Mouse (Mus musculus) myocyte (in vitro differentiated cells): Measurements from ENCODE around the gene Smo. TPM values are rescaled to one million over a fixed set of nuclear protein-coding genes. Genes with fewer than 3 reads are reported as not detected.

Source experiments
- H3K27me3 ChIP-seq: one replicate; pipeline ENCODE4 v1.6.1; 2011; ENCODE audit not compliant: control insufficient read depth, insufficient read depth, insufficient read length
- H3K36me3 ChIP-seq: one replicate; pipeline ENCODE4 v1.6.1; 2011; ENCODE audit not compliant: control insufficient read depth, insufficient read depth
- H3K4me2 ChIP-seq: one replicate; pipeline ENCODE4 v1.6.1; 2011; ENCODE audit warnings: low read depth, control low read depth
- H3K4me3 ChIP-seq: one replicate; pipeline ENCODE4 v1.5.1; 2011; ENCODE audit warnings: mild to moderate bottlenecking, control low read depth, moderate library complexity
- H3K79me2 ChIP-seq: one replicate; pipeline ENCODE4 v1.6.1; 2011; ENCODE audit not compliant: control insufficient read depth, insufficient read depth
- H3ac ChIP-seq: one replicate; pipeline ENCODE4 v1.6.1; 2011; ENCODE audit not compliant: control insufficient read depth, insufficient read length
- CEBPB ChIP-seq: IDR thresholded peaks from 2 replicates; pipeline ENCODE4 v1.6.1; 2011; ENCODE audit warnings: mild to moderate bottlenecking, moderate library complexity; ENCODE audit not compliant: poor library complexity, insufficient read depth, severe bottlenecking
- E2F4 ChIP-seq: IDR thresholded peaks from one replicate; pipeline ENCODE4 v1.6.1; 2011; ENCODE audit warnings: mild to moderate bottlenecking, control low read depth, moderate library complexity; ENCODE audit not compliant: insufficient read depth
- MAX ChIP-seq: IDR thresholded peaks from one replicate; pipeline ENCODE4 v1.6.1; 2011; ENCODE audit warnings: low read depth, mild to moderate bottlenecking, control low read depth
- MYOD1 ChIP-seq, 3 experiments: IDR thresholded peaks; one replicate each; pipeline ENCODE4 v1.6.1; 2011; ENCODE audit warnings: control low read depth in 2 of 3, low read depth in 2 of 3, mild to moderate bottlenecking in 2 of 3, moderate library complexity in 1 of 3; ENCODE audit not compliant: insufficient read length in 2 of 3, control insufficient read depth in 1 of 3
- MYOG ChIP-seq, 3 experiments: IDR thresholded peaks; one replicate each; pipeline ENCODE4 v1.6.1; 2011; ENCODE audit warnings: control low read depth in 2 of 3, low read depth in 2 of 3, mild to moderate bottlenecking in 2 of 3; ENCODE audit not compliant: insufficient read length in 2 of 3, control insufficient read depth in 1 of 3, insufficient read depth in 1 of 3
- POLR2A ChIP-seq: IDR thresholded peaks from one replicate; pipeline ENCODE4 v1.6.1; 2011; ENCODE audit warnings: low read depth, mild to moderate bottlenecking, control low read depth, moderate library complexity; ENCODE audit not compliant: insufficient read length
- POLR2AphosphoS2 ChIP-seq: IDR thresholded peaks from one replicate; pipeline ENCODE4 v1.6.1; 2011; ENCODE audit warnings: low read depth, control low read depth; ENCODE audit not compliant: insufficient read length
- REST ChIP-seq: IDR thresholded peaks from one replicate; pipeline ENCODE4 v1.6.1; 2011; ENCODE audit warnings: mild to moderate bottlenecking, control low read depth, moderate library complexity; ENCODE audit not compliant: insufficient read depth, insufficient read length
- SRF ChIP-seq: IDR thresholded peaks from one replicate; pipeline ENCODE4 v1.6.1; 2011; ENCODE audit warnings: low read depth; ENCODE audit not compliant: control insufficient read depth, insufficient read length
- TCF12 ChIP-seq: IDR thresholded peaks from one replicate; pipeline ENCODE4 v1.6.1; 2011; ENCODE audit warnings: mild to moderate bottlenecking, control low read depth; ENCODE audit not compliant: poor library complexity, insufficient read depth, severe bottlenecking
- TCF3 ChIP-seq: IDR thresholded peaks from one replicate; pipeline ENCODE4 v1.6.1; 2011; ENCODE audit warnings: low read depth, control low read depth; ENCODE audit not compliant: insufficient read length
- USF1 ChIP-seq: IDR thresholded peaks from one replicate; pipeline ENCODE4 v1.6.1; 2011; ENCODE audit warnings: low read depth, mild to moderate bottlenecking, control low read depth, moderate library complexity
- polyA plus RNA-seq: library from polyadenylated mRNA; unstranded; fragments of >200 nt; fragmentation: generic; extraction: Trizol; gene quantifications from one replicate; pipeline ENCODE4 v1.2.1, GENCODE M21; 2012; ENCODE audit warnings: missing spikeins

Gene Smo
- polyA plus RNA-seq, 1 experiment: 30.2 TPM

GRCm38 (mm10) chr6:29762524-29762923 is 27.2 kb downstream of the Smo start:
- no peak overlapping the region for H3K4me3 ChIP-seq
- H3K4me2 ChIP-seq: no peak overlapping the region
- H3K36me3 ChIP-seq: no peaks in the 10 kb centered on the region
- TF ChIP-seq TCF3: no peak
- no peak for TF ChIP-seq MYOG (IDR thresholded peaks at IDR 0.05; ENCODE audit: control insufficient read depth in 1 of 3, insufficient read depth in 1 of 3, insufficient read length in 2 of 3, low read depth in 2 of 3)
- no peak for TF ChIP-seq SRF
- TF ChIP-seq USF1: no peak
- no peak for TF ChIP-seq E2F4
- TF ChIP-seq MYOD1 (IDR thresholded peaks at IDR 0.05; ENCODE audit: control insufficient read depth in 1 of 3, insufficient read length in 2 of 3, low read depth in 2 of 3): no peak
- no peak for TF ChIP-seq POLR2AphosphoS2
- TF ChIP-seq CEBPB: peak; percentile 91
- H3K79me2 ChIP-seq: no peaks in the 10 kb centered on the region
- H3K27me3 ChIP-seq: no peaks in the 10 kb centered on the region
- no peak overlapping the region for H3ac ChIP-seq

- Histone ChIP-seq H3K27me3 (no peaks in the 10 kb centered on the region), H3K4me3 (peak overlapping the region; percentile 48), H3K36me3 (no peaks in the 10 kb centered on the region), H3K79me2 (no peaks in the 10 kb centered on the region), H3ac (no peak overlapping the region), H3K4me2 (no peak overlapping the region)
- TF ChIP-seq MAX (no peak), TCF12 (no peak), REST (no peak), POLR2AphosphoS2 (no peak)
Measured at GRCm38 (mm10) chr6:29766874-29767273, 31.6 kb downstream of the Smo start.

GRCm38 (mm10) chr6:29767813-29768660 is 32.7 kb downstream of the Smo start, which contains the start of gene Ahcyl2:
TSS of gene Ahcyl2 (plus strand) at chr6:29768011.
- peak within 1 kb of the TSS; percentile 48 for H3K4me3 ChIP-seq
- no peaks in the 10 kb centered on the region for H3K79me2 ChIP-seq
- H3K36me3 ChIP-seq: no peaks in the 10 kb centered on the region
- TF ChIP-seq USF1 (peak; percentile 98), MYOG (IDR thresholded peaks at IDR 0.05; ENCODE audit: control insufficient read depth in 1 of 3, insufficient read depth in 1 of 3, insufficient read length in 2 of 3, low read depth in 2 of 3) (peak in 1 of 3 experiments; percentile 16), E2F4 (peak; percentile 62), POLR2A (peak; percentile 91), MYOD1 (IDR thresholded peaks at IDR 0.05; ENCODE audit: control insufficient read depth in 1 of 3, insufficient read length in 2 of 3, low read depth in 2 of 3) (peak in 1 of 3 experiments; percentile 20), POLR2AphosphoS2 (peak; percentile 92), SRF (peak; percentile 92), TCF12 (no peak), REST (no peak), MAX (no peak), CEBPB (no peak), TCF3 (no peak)
- peak within 1 kb of the TSS; percentile 88 for H3K4me2 ChIP-seq
- peak within 1 kb of the TSS; percentile 30 for H3ac ChIP-seq
- H3K27me3 ChIP-seq: no peaks in the 10 kb centered on the region

GRCm38 (mm10) chr6:29768791-29769441 is 33.6 kb downstream of the Smo start:
- Histone ChIP-seq H3K36me3 (no peaks in the 10 kb centered on the region), H3K27me3 (no peaks in the 10 kb centered on the region), H3K4me2 (peak overlapping the region; percentile 76), H3K79me2 (no peaks in the 10 kb centered on the region), H3ac (peak overlapping the region; percentile 30), H3K4me3 (peak overlapping the region; percentile 48)
- TF ChIP-seq MYOD1 (IDR thresholded peaks at IDR 0.05; ENCODE audit: control insufficient read depth in 1 of 3, insufficient read length in 2 of 3, low read depth in 2 of 3): peak in 1 of 3 experiments; percentile 7
- TF ChIP-seq POLR2A: no peak

GRCm38 (mm10) chr6:29770672-29771321 is 35.5 kb downstream of the Smo start:
- no peak overlapping the region for H3K4me2 ChIP-seq
- TF ChIP-seq MYOG (IDR thresholded peaks at IDR 0.05; ENCODE audit: control insufficient read depth in 1 of 3, insufficient read depth in 1 of 3, insufficient read length in 2 of 3, low read depth in 2 of 3) (no peak), POLR2AphosphoS2 (no peak)
- no peak overlapping the region for H3K4me3 ChIP-seq
- H3K79me2 ChIP-seq: no peaks in the 10 kb centered on the region
- no peaks in the 10 kb centered on the region for H3K36me3 ChIP-seq
- H3ac ChIP-seq: no peak overlapping the region
- H3K27me3 ChIP-seq: no peaks in the 10 kb centered on the region
